Comparison of ENCODE assay signal across 8 mouse cellular contexts in genomic region chr16:93543704-93544103, GRCm38 (mm10).
DNase-seq lines count a peak whose midpoint lies in the region; ATAC-seq and TF ChIP-seq lines count a peak whose summit lies in the region.

No protein-coding gene starts in this region.

- no peak overlapping the region for H3K9ac ChIP-seq in heart, embryonic 12.5 days

- peaks cover 13% of the 10 kb centered on the region; the same call in 1 of the 2 replicates for H3K27me3 ChIP-seq in E14TG2a.4 (ENCODE audit: insufficient read depth, low read length)
- H3K27me3 ChIP-seq in heart, embryonic 12.5 days (replicated peaks), result peaks cover 21% of the 10 kb centered on the region

- no peak for TF ChIP-seq POLR2A in lung, adult 2 months (IDR thresholded peaks at IDR 0.05; ENCODE audit: borderline replicate concordance, extremely low read depth, low read depth, low read length)

- H3K4me2 ChIP-seq in heart, embryonic 12.5 days, result 0 out of 2 replicates have a peak overlapping the region, but pooled peaks have one; percentile 35

- no peak for ATAC-seq in heart, embryonic 12.5 days (ENCODE audit: insufficient number of reproducible peaks, low FRiP score)

- peak; percentile 13 to 86 for DNase-seq in adrenal gland, adult (ENCODE audit: inconsistent age in 2 of 2, low spot score in 1 of 2)
- peak; percentile 94 for DNase-seq in embryo, embryonic 10.5 days (ENCODE audit: low spot score)
- DNase-seq in kidney, postnatal 4 days, result peak; percentile 43 to 55
- DNase-seq in lung, adult 2 months, result no peak
- DNase-seq in retina, adult 2 months (ENCODE audit: low read depth, low spot score), result peak; percentile 61
- peak; percentile 60 for DNase-seq in thymus, postnatal 4 days

- no peaks in the 10 kb centered on the region for H3K36me3 ChIP-seq in E14TG2a.4 (ENCODE audit: insufficient read depth, low read length)
- H3K36me3 ChIP-seq in heart, embryonic 12.5 days, result no peaks in the 10 kb centered on the region

- no peak overlapping the region for H3K4me3 ChIP-seq in E14TG2a.4 (replicated peaks; ENCODE audit: low read length)
- no peak overlapping the region for H3K4me3 ChIP-seq in heart, embryonic 12.5 days
- H3K4me3 ChIP-seq in lung, adult 2 months (replicated peaks; ENCODE audit: extremely low read depth, low read depth, low read length), result no peak overlapping the region

- peak; percentile 65 for TF ChIP-seq CTCF in E14TG2a.4 (conservative IDR thresholded peaks at IDR 0.05; ENCODE audit: low read length)
- TF ChIP-seq CTCF in lung, adult 2 months (IDR thresholded peaks at IDR 0.05; ENCODE audit: insufficient read depth, low read length), result peak; percentile 25; the same call in 1 of the 2 replicates

- no peaks in the 10 kb centered on the region for H3K9me3 ChIP-seq in E14TG2a.4 (ENCODE audit: low read length)
- H3K9me3 ChIP-seq in heart, embryonic 12.5 days (replicated peaks), result no peaks in the 10 kb centered on the region

- no peak overlapping the region for H3K27ac ChIP-seq in heart, embryonic 12.5 days (ENCODE audit: poor library complexity, severe bottlenecking)

- WGBS in heart, embryonic 12.5 days, result 4% methylated on average over 8 of the region's 8 CpGs
- WGBS in lung, adult 2 months, result under 1% methylated on average over 8 of the region's 8 CpGs

- peaks cover 3% of the 10 kb centered on the region; the same call in 1 of the 2 replicates for H3K4me1 ChIP-seq in E14TG2a.4 (replicated peaks; ENCODE audit: low read depth, low read length)
- H3K4me1 ChIP-seq in heart, embryonic 12.5 days (replicated peaks), result peaks cover 9% of the 10 kb centered on the region; the same call in 1 of the 2 replicates
- H3K4me1 ChIP-seq in lung, adult 2 months (ENCODE audit: control insufficient read depth, insufficient read depth, low read length), result no peaks in the 10 kb centered on the region
